Mouse (Mus musculus) myocyte (in vitro differentiated cells): Measurements from ENCODE around the gene Atp7b.

Source experiments
- MYOG ChIP-seq, 3 experiments: IDR thresholded peaks; one replicate each; pipeline ENCODE4 v1.6.1; 2011; ENCODE audit warnings: control low read depth in 2 of 3, low read depth in 2 of 3, mild to moderate bottlenecking in 2 of 3; ENCODE audit not compliant: insufficient read length in 2 of 3, control insufficient read depth in 1 of 3, insufficient read depth in 1 of 3
- USF1 ChIP-seq: IDR thresholded peaks from one replicate; pipeline ENCODE4 v1.6.1; 2011; ENCODE audit warnings: low read depth, mild to moderate bottlenecking, control low read depth, moderate library complexity

- TF ChIP-seq USF1 (no peak), MYOG (IDR thresholded peaks at IDR 0.05; ENCODE audit: control insufficient read depth in 1 of 3, insufficient read depth in 1 of 3, insufficient read length in 2 of 3, low read depth in 2 of 3) (no peak)
Observed at GRCm38 (mm10) chr8:21981664-21982337, 78.3 kb downstream of the Atp7b start.
